Mouse (Mus musculus) cerebellum, adult (tissue): ENCODE data around the gene Smtn.

Source experiments
- ATAC-seq: cut with Nextera tagmentation; 2 replicates; pipeline ENCODE4 v1.9.2; 2017; ENCODE audit warnings: mild to moderate bottlenecking, moderate library complexity, mixed read lengths; ENCODE audit not compliant: insufficient number of reproducible peaks, low FRiP score, low TSS enrichment

Smtn gene

GRCm38 (mm10) chr11:3529476-3530252 lies 10.7 kb downstream of the Smtn start:
- no peak for ATAC-seq

GRCm38 (mm10) chr11:3528208-3528607 lies 12.2 kb downstream of the Smtn start:
- ATAC-seq: no peak

- ATAC-seq: no peak
Observed at GRCm38 (mm10) chr11:3527766-3528165, 12.6 kb downstream of the Smtn start.

- ATAC-seq: no peak
Observed at GRCm38 (mm10) chr11:3526979-3527738, 13.3 kb downstream of the Smtn start.

GRCm38 (mm10) chr11:3526207-3526606 lies 14.2 kb downstream of the Smtn start:
- no peak for ATAC-seq

GRCm38 (mm10) chr11:3525560-3525959 lies 14.9 kb downstream of the Smtn start:
- ATAC-seq: no peak

GRCm38 (mm10) chr11:3523840-3524582 lies 16.4 kb downstream of the Smtn start:
- ATAC-seq: no peak

- no peak for ATAC-seq
Observed at GRCm38 (mm10) chr11:3522285-3523000, 18.0 kb downstream of the Smtn start.

- ATAC-seq: 0 out of 2 replicates have a peak, but pooled peaks have one; percentile 22
Observed at GRCm38 (mm10) chr11:3521339-3522224, 18.8 kb downstream of the Smtn start.

GRCm38 (mm10) chr11:3520919-3521318 lies 19.5 kb downstream of the Smtn start:
- no peak for ATAC-seq

GRCm38 (mm10) chr11:3519756-3520398 lies 20.5 kb downstream of the Smtn start:
- ATAC-seq: no peak

GRCm38 (mm10) chr11:3519051-3519726 lies 21.2 kb downstream of the Smtn start:
- ATAC-seq: no peak

GRCm38 (mm10) chr11:3517846-3518732 lies 22.3 kb downstream of the Smtn start:
- no peak for ATAC-seq

- ATAC-seq: no peak
Observed at GRCm38 (mm10) chr11:3516859-3517845, 23.3 kb downstream of the Smtn start.

GRCm38 (mm10) chr11:3516121-3516520 lies 24.3 kb downstream of the Smtn start:
- no peak for ATAC-seq

- peak; percentile 29; the same call in 1 of the 2 replicates for ATAC-seq
Observed at GRCm38 (mm10) chr11:3515637-3516036, 24.8 kb downstream of the Smtn start.
